25 mouse cellular contexts compared by ENCODE assay signal in genomic region chr3:54399321-54399720, GRCm38 (mm10). TPM values are rescaled to one million over a fixed set of nuclear protein-coding genes. Genes with fewer than 3 reads are reported as not detected.
DNase-seq lines count a peak whose midpoint lies in the region; ATAC-seq and TF ChIP-seq lines count a peak whose summit lies in the region.
"Had no signal": no experiment of that assay in that cellular context is flagged by ENCODE, and none has a peak within 500 bp of the region (broad histone marks: within the 10 kb centered on the region; RNA-seq: fewer than 3 reads in every experiment).

No protein-coding gene starts in this region.

- ATAC-seq in hindbrain, embryonic 16.5 days: no peak
- ATAC-seq in forebrain, embryonic 13.5 days: no peak
- ATAC-seq in forebrain, embryonic 11.5 days (replicated peaks; ENCODE audit: low FRiP score): no peak
- ATAC-seq: forebrain, postnatal 0 days; intestine, embryonic 16.5 days; liver, postnatal 0 days had no signal

- no peak overlapping the region for H3K9ac ChIP-seq in hindbrain, embryonic 16.5 days (ENCODE audit: low read depth, low read length)
- H3K9ac ChIP-seq in ES-E14 (ENCODE audit: insufficient read depth, low read depth, low read length, poor library complexity, severe bottlenecking): no peak overlapping the region
- H3K9ac ChIP-seq in forebrain, embryonic 13.5 days: no peak overlapping the region
- H3K9ac ChIP-seq in forebrain, embryonic 11.5 days (ENCODE audit: low read length): no peak overlapping the region
- H3K9ac ChIP-seq: forebrain, postnatal 0 days; hindbrain, embryonic 13.5 days; limb, embryonic 15.5 days; liver, postnatal 0 days; midbrain, embryonic 12.5 days; neural tube, embryonic 12.5 days; stomach, embryonic 15.5 days had no signal

- in situ Hi-C loops in ES-E14 (cut with MboI; ENCODE audit: low sequenced_read_pairs in 2 of 2, unreplicated experiment in 2 of 2): no loop called here

- H3K4me2 ChIP-seq in hindbrain, embryonic 16.5 days (ENCODE audit: low read length): no peak overlapping the region
- H3K4me2 ChIP-seq in forebrain, embryonic 13.5 days: no peak overlapping the region
- H3K4me2 ChIP-seq in forebrain, embryonic 11.5 days (ENCODE audit: low read depth, low read length, severe bottlenecking): no peak overlapping the region
- H3K4me2 ChIP-seq: hindbrain, embryonic 13.5 days; limb, embryonic 15.5 days; midbrain, embryonic 12.5 days; neural tube, embryonic 12.5 days; stomach, embryonic 15.5 days had no signal

- DNase-seq in hindbrain, embryonic 10.5 days (ENCODE audit: low spot score): peak; percentile 18
- DNase-seq in ES-E14 (ENCODE audit: low read depth, low spot score): peak; percentile 12
- peak; percentile 41 for DNase-seq in adrenal gland, postnatal 10 days
- DNase-seq in limb, embryonic 10.5 days (ENCODE audit: low spot score): no peak
- DNase-seq in forebrain, embryonic 11.5 days (ENCODE audit: low spot score): no peak
- no peak for DNase-seq in c-Kit-positive CD71-positive TER-119-positive erythroid progenitor cells, embryonic 14.5 days (ENCODE audit: low spot score)
- DNase-seq: B cell, adult 2 months; cerebellum, adult 8-10 months; forebrain, postnatal 0 days; gastrocnemius, postnatal 36 days; liver, postnatal 0 days; lung, postnatal 10 days; right cerebral cortex, postnatal 14 days; spleen, adult 18-20 months; thymus, postnatal 14 days had no signal

- H3K36me3 ChIP-seq in hindbrain, embryonic 10.5 days: no peaks in the 10 kb centered on the region
- no peaks in the 10 kb centered on the region for H3K36me3 ChIP-seq in hindbrain, embryonic 16.5 days (ENCODE audit: control insufficient read depth, insufficient read depth, low read length)
- H3K36me3 ChIP-seq in ES-E14 (ENCODE audit: control insufficient read depth, insufficient read depth, low read length, poor library complexity, severe bottlenecking): no peaks in the 10 kb centered on the region
- H3K36me3 ChIP-seq in limb, embryonic 10.5 days: no peaks in the 10 kb centered on the region
- no peaks in the 10 kb centered on the region for H3K36me3 ChIP-seq in forebrain, embryonic 13.5 days (ENCODE audit: poor library complexity, severe bottlenecking)
- H3K36me3 ChIP-seq in forebrain, embryonic 11.5 days (ENCODE audit: control insufficient read depth, insufficient read depth, low read length): no peaks in the 10 kb centered on the region
- H3K36me3 ChIP-seq: G1E; hindbrain, embryonic 13.5 days; limb, embryonic 15.5 days; midbrain, embryonic 12.5 days; neural tube, embryonic 12.5 days; stomach, embryonic 15.5 days had no signal

- no peak overlapping the region for H3K4me3 ChIP-seq in hindbrain, embryonic 10.5 days
- no peak overlapping the region for H3K4me3 ChIP-seq in hindbrain, embryonic 16.5 days (ENCODE audit: low read length)
- H3K4me3 ChIP-seq in ES-E14 (ENCODE audit: insufficient read depth in 1 of 2, low read depth in 1 of 2, low read length in 2 of 2, poor library complexity in 1 of 2, severe bottlenecking in 1 of 2): no peak overlapping the region
- H3K4me3 ChIP-seq in limb, embryonic 10.5 days: no peak overlapping the region
- no peak overlapping the region for H3K4me3 ChIP-seq in forebrain, embryonic 13.5 days
- H3K4me3 ChIP-seq in forebrain, embryonic 11.5 days (ENCODE audit: low read depth, low read length): no peak overlapping the region
- H3K4me3 ChIP-seq: hindbrain, embryonic 13.5 days; limb, embryonic 15.5 days; midbrain, embryonic 12.5 days; neural tube, embryonic 12.5 days; stomach, embryonic 15.5 days had no signal

- no peaks in the 10 kb centered on the region; the same call in 1 of the 2 replicates for H3K4me1 ChIP-seq in hindbrain, embryonic 10.5 days (replicated peaks)
- no peaks in the 10 kb centered on the region for H3K4me1 ChIP-seq in hindbrain, embryonic 16.5 days (ENCODE audit: control insufficient read depth, insufficient read depth, low read depth, low read length)
- no peaks in the 10 kb centered on the region for H3K4me1 ChIP-seq in ES-E14 (ENCODE audit: control insufficient read depth in 2 of 2, insufficient read depth in 2 of 2, low read length in 2 of 2, poor library complexity in 1 of 2)
- H3K4me1 ChIP-seq in limb, embryonic 10.5 days: peaks cover 26% of the 10 kb centered on the region
- no peaks in the 10 kb centered on the region for H3K4me1 ChIP-seq in forebrain, embryonic 13.5 days
- no peaks in the 10 kb centered on the region for H3K4me1 ChIP-seq in forebrain, embryonic 11.5 days (replicated peaks; ENCODE audit: control insufficient read depth, insufficient read depth, low read length)
- H3K4me1 ChIP-seq: hindbrain, embryonic 13.5 days; limb, embryonic 15.5 days; midbrain, embryonic 12.5 days; neural tube, embryonic 12.5 days; stomach, embryonic 15.5 days had no signal

- H3K27ac ChIP-seq in hindbrain, embryonic 10.5 days: no peak overlapping the region
- H3K27ac ChIP-seq in hindbrain, embryonic 16.5 days (ENCODE audit: low read depth, low read length): no peak overlapping the region
- H3K27ac ChIP-seq in ES-E14 (ENCODE audit: insufficient read depth, low read depth, low read length, poor library complexity, severe bottlenecking): no peak overlapping the region
- H3K27ac ChIP-seq in limb, embryonic 10.5 days: peak overlapping the region; percentile 68
- H3K27ac ChIP-seq in forebrain, embryonic 13.5 days: no peak overlapping the region
- H3K27ac ChIP-seq in forebrain, embryonic 11.5 days (ENCODE audit: low read depth, low read length): no peak overlapping the region
- H3K27ac ChIP-seq: hindbrain, embryonic 13.5 days; midbrain, embryonic 12.5 days; neural tube, embryonic 12.5 days; stomach, embryonic 15.5 days had no signal

- H3K9me3 ChIP-seq in hindbrain, embryonic 10.5 days: no peaks in the 10 kb centered on the region
- no peaks in the 10 kb centered on the region for H3K9me3 ChIP-seq in hindbrain, embryonic 16.5 days (ENCODE audit: control insufficient read depth, low read length)
- H3K9me3 ChIP-seq in ES-E14 (ENCODE audit: control insufficient read depth, insufficient read depth, low read depth, low read length): no peaks in the 10 kb centered on the region
- no peaks in the 10 kb centered on the region for H3K9me3 ChIP-seq in limb, embryonic 10.5 days (replicated peaks)
- H3K9me3 ChIP-seq in forebrain, embryonic 13.5 days (replicated peaks): no peaks in the 10 kb centered on the region; the same call in 1 of the 2 replicates
- no peaks in the 10 kb centered on the region for H3K9me3 ChIP-seq in forebrain, embryonic 11.5 days (ENCODE audit: control insufficient read depth, low read length)
- H3K9me3 ChIP-seq: hindbrain, embryonic 13.5 days; limb, embryonic 15.5 days; midbrain, embryonic 12.5 days; neural tube, embryonic 12.5 days; stomach, embryonic 15.5 days had no signal

- WGBS in hindbrain, embryonic 10.5 days: 35% methylated on average over 2 of the region's 2 CpGs
- WGBS in hindbrain, embryonic 16.5 days: 51% methylated on average over 2 of the region's 2 CpGs
- 18% methylated on average over 2 of the region's 2 CpGs for WGBS in limb, embryonic 10.5 days
- 35% methylated on average over 2 of the region's 2 CpGs for WGBS in forebrain, embryonic 13.5 days
- 25% methylated on average over 2 of the region's 2 CpGs for WGBS in forebrain, embryonic 11.5 days

- no peaks in the 10 kb centered on the region for H3K27me3 ChIP-seq in hindbrain, embryonic 10.5 days (ENCODE audit: insufficient read depth, poor library complexity, severe bottlenecking)
- H3K27me3 ChIP-seq in hindbrain, embryonic 16.5 days (replicated peaks; ENCODE audit: control insufficient read depth, insufficient read depth, low read length): no peaks in the 10 kb centered on the region
- no peaks in the 10 kb centered on the region for H3K27me3 ChIP-seq in limb, embryonic 10.5 days (ENCODE audit: low read depth, poor library complexity, severe bottlenecking)
- no peaks in the 10 kb centered on the region for H3K27me3 ChIP-seq in forebrain, embryonic 13.5 days
- no peaks in the 10 kb centered on the region for H3K27me3 ChIP-seq in forebrain, embryonic 11.5 days (ENCODE audit: control insufficient read depth, insufficient read depth, low read length)
- H3K27me3 ChIP-seq: hindbrain, embryonic 13.5 days; limb, embryonic 15.5 days; midbrain, embryonic 12.5 days; neural tube, embryonic 12.5 days; stomach, embryonic 15.5 days had no signal

TF ChIP-seq in ES-E14, 5 proteins besides CTCF, POLR2A, EP300 and RAD21:
- no peak for TF ChIP-seq HCFC1 (IDR thresholded peaks at IDR 0.05; ENCODE audit: borderline replicate concordance, insufficient read depth, low read length)
- no peak for TF ChIP-seq MAFK (IDR thresholded peaks at IDR 0.05; ENCODE audit: insufficient read depth, low read depth, low read length)
- no peak for TF ChIP-seq ZC3H11A (IDR thresholded peaks at IDR 0.05; ENCODE audit: borderline replicate concordance, low read depth, low read length)
- no peak for TF ChIP-seq CHD2 (IDR thresholded peaks at IDR 0.05; ENCODE audit: low read depth, low read length)

RNA-seq across cellular contexts. Expression of gene Postn, which starts 38.4 kb away (rescaled TPM):
- polyA plus RNA-seq in hindbrain, embryonic 10.5 days (2016; fragmentation: Nextera tagmentation; extraction: Ambion mirVana): 13.4 and 14.1 TPM in 2 replicates
- 27.1 and 49.5 TPM in 2 replicates for polyA plus RNA-seq in hindbrain, embryonic 16.5 days (2015; fragmentation: Nextera tagmentation; extraction: Ambion mirVana)
- total RNA-seq in ES-E14 (2012; rRNA removed): 1.1 and 2.8 TPM in 2 replicates
- total RNA-seq in adrenal gland, postnatal 10 days (2021): 100 to 1,000 TPM; 324 to 361 TPM
- polyA plus RNA-seq in limb, embryonic 10.5 days (2016; fragmentation: Nextera tagmentation; extraction: Ambion mirVana): 6.7 and 7.7 TPM in 2 replicates
- polyA plus RNA-seq in forebrain, embryonic 13.5 days (2015; fragmentation: Nextera tagmentation; extraction: Ambion mirVana): 6.8 and 8.6 TPM in 2 replicates
- polyA plus RNA-seq in forebrain, embryonic 11.5 days (2014; fragmentation: Nextera tagmentation; extraction: Ambion mirVana): 6.9 and 7.4 TPM in 2 replicates
- total RNA-seq: monocyte, adult 5-6 weeks had no signal
- polyA plus RNA-seq: G1E had no signal

Comparison
In these comparisons a context has a peak if more than half of its experiments do, and no peak if none do; other contexts are left out.
1. DNase-seq: peak in hindbrain, embryonic 10.5 days (single experiment), ES-E14 (single experiment) and adrenal gland, postnatal 10 days (single experiment); none in limb, embryonic 10.5 days (single experiment), forebrain, embryonic 11.5 days (single experiment) and c-Kit-positive CD71-positive TER-119-positive erythroid progenitor cells, embryonic 14.5 days (single experiment).